Comparison of ENCODE assay signal across 8 mouse cellular contexts in the genomic region with DNA sequence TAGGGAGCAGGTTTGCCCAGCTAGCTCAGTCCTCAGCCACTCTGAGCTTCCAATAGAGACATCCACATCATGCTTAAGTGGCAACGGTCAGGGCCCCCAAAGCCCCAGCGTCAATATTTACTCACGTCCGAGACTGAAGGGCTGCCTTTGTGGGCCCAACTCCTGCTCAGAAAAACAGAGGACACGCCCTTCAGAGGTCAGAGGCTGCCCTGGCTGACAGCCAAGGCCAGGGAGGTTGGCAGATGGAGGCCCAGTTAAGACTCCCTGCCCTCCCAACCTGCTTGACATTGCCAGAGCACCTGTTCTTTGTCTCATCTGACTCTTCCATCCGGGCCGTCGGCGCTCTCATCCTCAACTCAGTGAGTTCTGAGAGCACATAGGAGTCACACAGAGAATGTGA. TPM values are rescaled to one million over a fixed set of nuclear protein-coding genes. Genes with fewer than 3 reads are reported as not detected.
DNase-seq lines count a peak whose midpoint lies in the region; ATAC-seq and TF ChIP-seq lines count a peak whose summit lies in the region.
"Had no signal": no experiment of that assay in that cellular context is flagged by ENCODE, and none has a peak within 500 bp of the region (broad histone marks: within the 10 kb centered on the region; RNA-seq: fewer than 3 reads in every experiment).

No protein-coding gene starts in this region.

- peak; percentile 73 for ATAC-seq in erythroid progenitor cell, adult 5-6 weeks (replicated peaks; ENCODE audit: low FRiP score, poor library complexity, severe bottlenecking)
- no peak for ATAC-seq in lung, embryonic 14.5 days (ENCODE audit: insufficient read depth)

- H3K27me3 ChIP-seq in lung, embryonic 14.5 days (ENCODE audit: insufficient read depth, low read length) = 0 out of 2 replicates have a peak, but pooled peaks cover 6% of the 10 kb centered on the region

- no peak for TF ChIP-seq CTCF in lung, embryonic 14.5 days (IDR thresholded peaks at IDR 0.05; ENCODE audit: low read depth)

- no peaks in the 10 kb centered on the region for H3K9me3 ChIP-seq in lung, embryonic 14.5 days (ENCODE audit: low read depth, low read length)
- H3K9me3 ChIP-seq: heart, embryonic 13.5 days had no signal

- WGBS in lung, embryonic 14.5 days = 49% methylated on average over 9 of the region's 9 CpGs

- no peak overlapping the region for H3K27ac ChIP-seq in lung, embryonic 14.5 days (ENCODE audit: low read depth)
- H3K27ac ChIP-seq: heart, embryonic 13.5 days had no signal

- peak; percentile 9 for DNase-seq in R1 (ENCODE audit: low read depth, low spot score)
- DNase-seq in c-Kit-positive CD71-positive TER-119-positive erythroid progenitor cells, embryonic 14.5 days (ENCODE audit: low spot score) = peak; percentile 56
- DNase-seq in lung, embryonic 14.5 days = peak; percentile 34
- DNase-seq in frontal cortex, adult 2 months (ENCODE audit: extremely low spot score in 1 of 2, low spot score in 1 of 2) = no peak
- DNase-seq in right cerebral cortex, postnatal 4 days = no peak
- DNase-seq in left cerebral cortex, adult 8-10 months (ENCODE audit: low spot score in 2 of 2) = no peak

- no peak overlapping the region for H3K4me3 ChIP-seq in lung, embryonic 14.5 days (ENCODE audit: low read depth, low read length)
- H3K4me3 ChIP-seq: heart, embryonic 13.5 days had no signal

- no peak overlapping the region for H3K9ac ChIP-seq in lung, embryonic 14.5 days
- H3K9ac ChIP-seq: heart, embryonic 13.5 days had no signal

- no peaks in the 10 kb centered on the region for H3K4me1 ChIP-seq in lung, embryonic 14.5 days (ENCODE audit: insufficient read depth)
- H3K4me1 ChIP-seq: heart, embryonic 13.5 days had no signal

- H3K36me3 ChIP-seq in lung, embryonic 14.5 days (ENCODE audit: insufficient read depth) = no peaks in the 10 kb centered on the region
- H3K36me3 ChIP-seq: heart, embryonic 13.5 days had no signal

- H3K4me2 ChIP-seq in lung, embryonic 14.5 days = no peak overlapping the region
- H3K4me2 ChIP-seq: heart, embryonic 13.5 days had no signal

RNA-seq across cellular contexts. Expression of gene Trp73, which starts 21.2 kb away (rescaled TPM):
- not detected in 2 replicates for total RNA-seq in erythroid progenitor cell, adult 5-6 weeks (2015; ENCODE audit: low replicate concordance)
- total RNA-seq in erythroid progenitor cell, adult 5-6 weeks (2017; ENCODE audit: low replicate concordance) = not detected in 2 replicates
- polyA plus RNA-seq in lung, embryonic 14.5 days (2014; fragmentation: Nextera tagmentation; extraction: Ambion mirVana) = 0.17 and 0.84 TPM in 2 replicates
- 0.84 and 1.3 TPM in 2 replicates for polyA plus RNA-seq in frontal cortex, adult 2 months (2012; rRNA removed)
- total RNA-seq in left cerebral cortex, adult 8-10 months (2022) = under 1 TPM; 0.51 to 0.83 (median 0.64) TPM

RNA-seq across cellular contexts. Expression of gene Wrap73, which starts 23.4 kb away (rescaled TPM):
- 13.0 and 17.7 TPM in 2 replicates for total RNA-seq in erythroid progenitor cell, adult 5-6 weeks (2015; ENCODE audit: low replicate concordance)
- 3.2 and 9.4 TPM in 2 replicates for total RNA-seq in erythroid progenitor cell, adult 5-6 weeks (2017; ENCODE audit: low replicate concordance)
- 36.2 and 38.0 TPM in 2 replicates for polyA plus RNA-seq in lung, embryonic 14.5 days (2014; fragmentation: Nextera tagmentation; extraction: Ambion mirVana)
- 30.6 and 31.7 TPM in 2 replicates for polyA plus RNA-seq in frontal cortex, adult 2 months (2012; rRNA removed)
- total RNA-seq in left cerebral cortex, adult 8-10 months (2022) = 10 to 100 TPM; 27.0 to 36.1 (median 31.0) TPM

RNA-seq across cellular contexts. Expression of gene Tprgl, which starts 41.7 kb away (rescaled TPM):
- total RNA-seq in erythroid progenitor cell, adult 5-6 weeks (2015; ENCODE audit: low replicate concordance) = 101 and 141 TPM in 2 replicates
- 113 and 126 TPM in 2 replicates for total RNA-seq in erythroid progenitor cell, adult 5-6 weeks (2017; ENCODE audit: low replicate concordance)
- 142 and 151 TPM in 2 replicates for polyA plus RNA-seq in lung, embryonic 14.5 days (2014; fragmentation: Nextera tagmentation; extraction: Ambion mirVana)
- polyA plus RNA-seq in frontal cortex, adult 2 months (2012; rRNA removed) = 200 and 202 TPM in 2 replicates
- total RNA-seq in left cerebral cortex, adult 8-10 months (2022) = 100 to 1,000 TPM; 167 to 191 (median 180) TPM

RNA-seq across cellular contexts. Expression of gene Megf6, which starts 51.7 kb away (rescaled TPM):
- total RNA-seq in erythroid progenitor cell, adult 5-6 weeks (2015; ENCODE audit: low replicate concordance) = not detected in 2 replicates
- total RNA-seq in erythroid progenitor cell, adult 5-6 weeks (2017; ENCODE audit: low replicate concordance) = not detected in 2 replicates
- 14.8 and 18.0 TPM in 2 replicates for polyA plus RNA-seq in lung, embryonic 14.5 days (2014; fragmentation: Nextera tagmentation; extraction: Ambion mirVana)
- polyA plus RNA-seq in frontal cortex, adult 2 months (2012; rRNA removed) = 3.0 and 5.4 TPM in 2 replicates
- 1 to 10 TPM; 6.2 to 7.9 (median 7.1) TPM for total RNA-seq in left cerebral cortex, adult 8-10 months (2022)

Comparison
In these comparisons a context has a peak if more than half of its experiments do, and no peak if none do; other contexts are left out.
1. DNase-seq: peak in R1 (single experiment), c-Kit-positive CD71-positive TER-119-positive erythroid progenitor cells, embryonic 14.5 days (single experiment) and lung, embryonic 14.5 days (single experiment); none in frontal cortex, adult 2 months (0 of 2), right cerebral cortex, postnatal 4 days (single experiment) and left cerebral cortex, adult 8-10 months (0 of 2).